Mouse (Mus musculus): ENCODE results near the gene Prkd2. TPM values are rescaled to one million over a fixed set of nuclear protein-coding genes. Genes with fewer than 3 reads are reported as not detected.
A peak's percentile ranks its signal among the peaks of the same experiment; 100 is the strongest.

Gene Prkd2
- polyA plus RNA-seq, 1 experiment from 2014 or later: 11.2 TPM

DNA sequence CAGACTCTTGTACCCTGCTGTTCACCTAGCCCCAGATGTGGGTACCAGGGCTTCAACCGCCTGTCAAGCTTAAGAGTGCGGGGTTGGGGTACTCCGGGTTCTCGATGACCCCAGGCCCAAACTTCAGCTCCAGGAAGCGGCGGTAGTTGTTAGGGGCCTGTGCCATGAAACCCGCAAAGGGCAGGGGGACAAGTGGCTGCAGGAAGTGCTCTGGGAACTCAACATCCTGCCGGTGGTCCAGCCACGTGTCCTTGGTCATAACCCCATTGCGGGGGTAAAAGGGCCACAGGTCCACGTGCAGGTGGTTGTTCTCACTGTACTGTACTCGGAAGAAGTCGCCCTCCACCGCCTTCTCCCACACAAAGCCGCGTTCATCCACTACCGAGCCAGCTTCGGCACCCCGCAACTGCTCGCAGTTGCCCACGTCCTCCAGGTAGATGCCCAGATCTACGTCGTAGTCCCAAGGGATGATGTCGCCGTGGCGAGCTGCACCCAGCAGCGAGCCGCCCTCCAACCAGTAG is 32.2 kb upstream of the Prkd2 start:
- Histone ChIP-seq H3K4me3 (ENCODE audit: control insufficient read depth in 1 of 2, insufficient read depth in 1 of 2, low read depth in 1 of 2, low read length in 2 of 2) (peak overlapping the region; percentile 36 to 40), H3K36me3 (ENCODE audit: control insufficient read depth, insufficient read depth, low read length) (peaks cover 61% of the 10 kb centered on the region), H3K9me3 (ENCODE audit: control insufficient read depth, low read length) (no peaks in the 10 kb centered on the region), H3K4me2 (ENCODE audit: low read length) (peak overlapping the region; percentile 82), H3K27ac (replicated peaks in 1 of 2; ENCODE audit: control insufficient read depth in 1 of 2, insufficient read depth in 1 of 2, low read depth in 2 of 2, low read length in 2 of 2) (no peak overlapping the region), H3K4me1 (ENCODE audit: control insufficient read depth in 2 of 2, insufficient read depth in 2 of 2, low read length in 2 of 2) (peaks cover 5 to 13% of the 10 kb centered on the region in 2 experiments), H3K9ac (ENCODE audit: low read length) (peak overlapping the region; percentile 58), H3K27me3 (ENCODE audit: control insufficient read depth, insufficient read depth, low read length) (peaks cover 15% of the 10 kb centered on the region)
- 64% methylated on average over 28 of the region's 28 CpGs for WGBS
- ATAC-seq (ENCODE audit: insufficient number of reproducible peaks, insufficient read depth, low FRiP score, low read depth): no peak

- ATAC-seq (ENCODE audit: insufficient number of reproducible peaks, insufficient read depth, low FRiP score, low read depth): no peak
- WGBS: 7% methylated on average over 88 of the region's 90 CpGs
- Histone ChIP-seq H3K9ac (ENCODE audit: low read length) (peak overlapping the region; percentile 58), H3K9me3 (ENCODE audit: control insufficient read depth, low read length) (no peaks in the 10 kb centered on the region), H3K27ac (replicated peaks in 1 of 2; ENCODE audit: control insufficient read depth in 1 of 2, insufficient read depth in 1 of 2, low read depth in 2 of 2, low read length in 2 of 2) (no peak overlapping the region), H3K4me3 (ENCODE audit: control insufficient read depth in 1 of 2, insufficient read depth in 1 of 2, low read depth in 1 of 2, low read length in 2 of 2) (peak overlapping the region; percentile 36 to 40), H3K4me2 (ENCODE audit: low read length) (peak overlapping the region; percentile 82), H3K27me3 (ENCODE audit: control insufficient read depth, insufficient read depth, low read length) (peaks cover 15% of the 10 kb centered on the region), H3K4me1 (ENCODE audit: control insufficient read depth in 2 of 2, insufficient read depth in 2 of 2, low read length in 2 of 2) (peaks cover 8 to 18% of the 10 kb centered on the region in 2 experiments), H3K36me3 (ENCODE audit: control insufficient read depth, insufficient read depth, low read length) (peaks cover 61% of the 10 kb centered on the region)
Measured at GRCm38 (mm10) chr7:16810920-16811648, 31.6 kb upstream of the Prkd2 start.

GRCm38 (mm10) chr7:16811649-16812070 is 31.0 kb upstream of the Prkd2 start:
- no peak for ATAC-seq (ENCODE audit: insufficient number of reproducible peaks, insufficient read depth, low FRiP score, low read depth)
- no peak overlapping the region for H3K27ac ChIP-seq (replicated peaks in 1 of 2; ENCODE audit: control insufficient read depth in 1 of 2, insufficient read depth in 1 of 2, low read depth in 2 of 2, low read length in 2 of 2)
- no peaks in the 10 kb centered on the region for H3K9me3 ChIP-seq (ENCODE audit: control insufficient read depth, low read length)
- 21% methylated on average over 17 of the region's 17 CpGs for WGBS
- peak overlapping the region; percentile 58 for H3K9ac ChIP-seq (ENCODE audit: low read length)
- peaks cover 15% of the 10 kb centered on the region for H3K27me3 ChIP-seq (ENCODE audit: control insufficient read depth, insufficient read depth, low read length)
- H3K4me3 ChIP-seq (ENCODE audit: control insufficient read depth in 1 of 2, insufficient read depth in 1 of 2, low read depth in 1 of 2, low read length in 2 of 2): peak overlapping the region; percentile 36 to 40
- peaks cover 56% of the 10 kb centered on the region for H3K36me3 ChIP-seq (ENCODE audit: control insufficient read depth, insufficient read depth, low read length)
- peak overlapping the region; percentile 82 for H3K4me2 ChIP-seq (ENCODE audit: low read length)
- H3K4me1 ChIP-seq (ENCODE audit: control insufficient read depth in 2 of 2, insufficient read depth in 2 of 2, low read length in 2 of 2): peaks cover 8 to 18% of the 10 kb centered on the region in 2 experiments

DNA sequence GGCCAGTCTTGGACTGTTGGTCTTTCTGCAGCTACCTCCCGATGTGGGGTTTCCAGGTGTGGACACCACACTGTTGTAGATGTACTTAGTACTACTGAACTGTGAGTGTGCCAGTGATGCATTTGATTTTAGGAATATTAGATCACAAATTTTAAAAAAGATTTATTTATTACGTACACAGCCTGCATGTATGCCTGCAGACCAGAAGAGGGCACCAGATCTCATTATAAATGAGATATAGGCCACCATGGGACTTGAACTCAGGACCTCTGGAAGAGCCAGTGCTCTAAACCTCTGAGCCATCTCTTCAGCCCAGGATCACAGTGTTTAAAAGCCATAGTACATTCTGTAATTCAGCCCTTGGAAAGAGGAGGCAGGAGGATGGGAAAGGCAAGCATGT is 30.2 kb upstream of the Prkd2 start:
- peaks cover 15% of the 10 kb centered on the region for H3K27me3 ChIP-seq (ENCODE audit: control insufficient read depth, insufficient read depth, low read length)
- 75% methylated on average over 2 of the region's 2 CpGs for WGBS
- H3K9ac ChIP-seq (ENCODE audit: low read length): no peak overlapping the region
- no peak overlapping the region for H3K4me2 ChIP-seq (ENCODE audit: low read length)
- ATAC-seq (ENCODE audit: insufficient number of reproducible peaks, insufficient read depth, low FRiP score, low read depth): no peak
- H3K9me3 ChIP-seq (ENCODE audit: control insufficient read depth, low read length): no peaks in the 10 kb centered on the region
- H3K4me3 ChIP-seq (ENCODE audit: control insufficient read depth in 1 of 2, insufficient read depth in 1 of 2, low read depth in 1 of 2, low read length in 2 of 2): no peak overlapping the region
- H3K27ac ChIP-seq (replicated peaks in 1 of 2; ENCODE audit: control insufficient read depth in 1 of 2, insufficient read depth in 1 of 2, low read depth in 2 of 2, low read length in 2 of 2): no peak overlapping the region
- peaks cover 10 to 23% of the 10 kb centered on the region in 2 experiments for H3K4me1 ChIP-seq (ENCODE audit: control insufficient read depth in 2 of 2, insufficient read depth in 2 of 2, low read length in 2 of 2)
- peaks cover 55% of the 10 kb centered on the region for H3K36me3 ChIP-seq (ENCODE audit: control insufficient read depth, insufficient read depth, low read length)

DNA sequence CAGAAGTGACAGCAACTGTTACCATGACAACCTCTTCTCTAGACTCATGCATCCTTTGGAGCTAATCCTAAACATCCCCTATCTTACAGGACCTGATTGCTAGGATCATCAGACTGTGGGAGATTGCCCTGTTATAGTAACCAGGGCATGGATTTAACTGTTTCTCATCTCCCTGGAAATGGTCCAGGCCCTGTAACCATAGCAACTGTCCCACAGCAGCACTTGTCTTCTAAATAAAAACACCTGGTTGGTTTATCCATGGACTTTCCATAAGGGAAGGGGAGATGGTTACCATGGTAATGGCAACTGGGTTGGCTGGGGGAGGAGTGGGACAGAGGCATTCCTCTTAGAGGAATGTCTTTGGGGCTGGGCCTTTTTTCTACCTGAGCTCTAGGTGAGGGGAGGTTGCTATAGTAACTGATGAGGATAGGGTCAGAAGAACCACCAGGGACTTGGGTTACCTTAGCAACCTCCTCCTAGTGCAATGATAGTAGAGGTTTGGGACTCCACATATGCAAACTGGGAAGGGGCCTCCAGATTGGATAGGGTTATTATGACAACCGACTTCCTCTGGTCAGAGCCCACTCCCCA is 27.3 kb upstream of the Prkd2 start, which contains the start of gene Strn4:
Gene Strn4, plus strand, starts transcription at position 539 of the 591 bp plus-strand sequence.
- peak within 1 kb of the TSS; percentile 95 for H3K4me2 ChIP-seq (ENCODE audit: low read length)
- peak within 1 kb of the TSS; percentile 76 to 94 for H3K27ac ChIP-seq (replicated peaks in 1 of 2; ENCODE audit: control insufficient read depth in 1 of 2, insufficient read depth in 1 of 2, low read depth in 2 of 2, low read length in 2 of 2)
- H3K27me3 ChIP-seq (ENCODE audit: control insufficient read depth, insufficient read depth, low read length): peaks cover 15% of the 10 kb centered on the region
- H3K4me3 ChIP-seq (ENCODE audit: control insufficient read depth in 1 of 2, insufficient read depth in 1 of 2, low read depth in 1 of 2, low read length in 2 of 2): peak within 1 kb of the TSS; percentile 91 to 98
- peak within 1 kb of the TSS; percentile 100 for H3K9ac ChIP-seq (ENCODE audit: low read length)
- H3K36me3 ChIP-seq (ENCODE audit: control insufficient read depth, insufficient read depth, low read length): peaks cover 32% of the 10 kb centered on the region
- peaks cover 20 to 52% of the 10 kb centered on the region in 2 experiments for H3K4me1 ChIP-seq (ENCODE audit: control insufficient read depth in 2 of 2, insufficient read depth in 2 of 2, low read length in 2 of 2)
- no peaks in the 10 kb centered on the region for H3K9me3 ChIP-seq (ENCODE audit: control insufficient read depth, low read length)
- ATAC-seq (ENCODE audit: insufficient number of reproducible peaks, insufficient read depth, low FRiP score, low read depth): no peak
- WGBS: 0% methylated on average over 1 of the region's 1 CpGs

GRCm38 (mm10) chr7:16816078-16816474 is 26.6 kb upstream of the Prkd2 start:
- Histone ChIP-seq H3K4me1 (ENCODE audit: control insufficient read depth in 2 of 2, insufficient read depth in 2 of 2, low read length in 2 of 2) (peaks cover 23 to 53% of the 10 kb centered on the region in 2 experiments), H3K27me3 (ENCODE audit: control insufficient read depth, insufficient read depth, low read length) (peaks cover 9% of the 10 kb centered on the region), H3K4me2 (ENCODE audit: low read length) (peak overlapping the region; percentile 95), H3K27ac (replicated peaks in 1 of 2; ENCODE audit: control insufficient read depth in 1 of 2, insufficient read depth in 1 of 2, low read depth in 2 of 2, low read length in 2 of 2) (peak overlapping the region; percentile 76 to 94), H3K4me3 (ENCODE audit: control insufficient read depth in 1 of 2, insufficient read depth in 1 of 2, low read depth in 1 of 2, low read length in 2 of 2) (peak overlapping the region; percentile 91 to 98), H3K9ac (ENCODE audit: low read length) (peak overlapping the region; percentile 100), H3K9me3 (ENCODE audit: control insufficient read depth, low read length) (no peaks in the 10 kb centered on the region), H3K36me3 (ENCODE audit: control insufficient read depth, insufficient read depth, low read length) (peaks cover 26% of the 10 kb centered on the region)
- under 1% methylated on average over 48 of the region's 55 CpGs for WGBS
- peak; percentile 80 for ATAC-seq (ENCODE audit: insufficient number of reproducible peaks, insufficient read depth, low FRiP score, low read depth)

GRCm38 (mm10) chr7:16816475-16817122 is 26.1 kb upstream of the Prkd2 start, which contains the start of gene Fkrp:
Gene Fkrp, minus strand, starts transcription at chr7:16816732.
- peaks cover 25 to 55% of the 10 kb centered on the region in 2 experiments for H3K4me1 ChIP-seq (ENCODE audit: control insufficient read depth in 2 of 2, insufficient read depth in 2 of 2, low read length in 2 of 2)

More at GRCm38 (mm10) chr7:16816475-16817122, 26.1 kb upstream of the Prkd2 start, which contains the start of gene Fkrp:
- H3K4me2 ChIP-seq (ENCODE audit: low read length): peak within 1 kb of the TSS; percentile 95
- no peaks in the 10 kb centered on the region for H3K9me3 ChIP-seq (ENCODE audit: control insufficient read depth, low read length)
- peak within 1 kb of the TSS; percentile 100 for H3K9ac ChIP-seq (ENCODE audit: low read length)
- peak; percentile 76 for ATAC-seq (ENCODE audit: insufficient number of reproducible peaks, insufficient read depth, low FRiP score, low read depth)
- peak within 1 kb of the TSS; percentile 91 to 98 for H3K4me3 ChIP-seq (ENCODE audit: control insufficient read depth in 1 of 2, insufficient read depth in 1 of 2, low read depth in 1 of 2, low read length in 2 of 2)
- H3K27me3 ChIP-seq (ENCODE audit: control insufficient read depth, insufficient read depth, low read length): peaks cover 9% of the 10 kb centered on the region
- peak within 1 kb of the TSS; percentile 76 to 94 for H3K27ac ChIP-seq (replicated peaks in 1 of 2; ENCODE audit: control insufficient read depth in 1 of 2, insufficient read depth in 1 of 2, low read depth in 2 of 2, low read length in 2 of 2)
- under 1% methylated on average over 43 of the region's 64 CpGs for WGBS
- H3K36me3 ChIP-seq (ENCODE audit: control insufficient read depth, insufficient read depth, low read length): peaks cover 26% of the 10 kb centered on the region

Data from heart, embryonic 14.5 days (tissue).